Mouse (Mus musculus) hindlimb bud, embryonic 11.5 days (tissue): ENCODE results near the gene Mymx.

ENCODE experiments used
- DNase-seq: peaks from one replicate; pipeline ENCODE4 v3.0.0-alpha.2; 2012; ENCODE audit warnings: low read depth, low spot score; ENCODE audit errors: extremely low spot score

The Mymx gene

DNA sequence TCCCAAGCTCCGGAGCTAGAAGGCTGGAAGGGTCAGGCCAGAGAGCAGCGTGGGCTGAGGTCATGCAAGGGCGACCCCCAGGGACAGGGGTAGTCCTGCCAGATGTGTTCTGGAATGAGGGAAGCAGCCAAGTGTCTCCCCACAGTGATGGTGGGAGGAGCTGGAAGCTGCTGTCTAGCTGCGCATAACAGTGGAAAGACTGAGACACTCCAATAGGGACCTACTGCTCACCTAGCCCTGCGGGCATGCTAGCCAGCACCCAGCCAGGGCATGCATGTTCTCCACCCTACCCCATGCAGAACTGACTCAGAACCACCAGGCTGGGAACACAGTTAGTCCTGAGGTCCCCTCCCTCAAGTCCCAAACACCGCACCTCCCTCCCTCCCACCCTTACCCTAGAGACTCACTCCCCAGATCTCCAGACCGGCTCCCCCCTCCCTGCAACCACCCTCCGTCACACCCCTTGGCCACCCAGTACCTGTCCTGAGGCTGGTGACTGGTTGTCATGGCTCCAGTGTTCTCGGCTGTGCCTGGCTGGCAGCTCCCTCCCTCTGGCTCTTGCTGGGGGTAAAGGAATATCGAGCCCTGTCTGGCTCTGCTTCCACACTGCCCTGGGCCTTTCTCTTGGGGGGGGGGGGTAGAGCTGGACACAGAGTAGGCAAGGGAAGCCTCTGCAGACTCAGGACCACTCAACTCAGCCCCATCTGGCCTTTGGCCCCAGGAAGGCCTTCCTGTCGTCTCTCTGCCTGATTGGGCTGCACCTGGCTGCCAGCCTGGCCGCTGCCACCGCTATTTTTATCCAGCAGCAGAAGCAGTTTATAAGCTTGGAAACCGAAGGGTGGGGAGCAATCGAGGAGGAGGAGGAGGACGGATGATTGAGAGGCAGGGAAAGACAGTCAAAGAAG is 9.9 kb downstream of the Mymx start:
- no peak for DNase-seq

DNA sequence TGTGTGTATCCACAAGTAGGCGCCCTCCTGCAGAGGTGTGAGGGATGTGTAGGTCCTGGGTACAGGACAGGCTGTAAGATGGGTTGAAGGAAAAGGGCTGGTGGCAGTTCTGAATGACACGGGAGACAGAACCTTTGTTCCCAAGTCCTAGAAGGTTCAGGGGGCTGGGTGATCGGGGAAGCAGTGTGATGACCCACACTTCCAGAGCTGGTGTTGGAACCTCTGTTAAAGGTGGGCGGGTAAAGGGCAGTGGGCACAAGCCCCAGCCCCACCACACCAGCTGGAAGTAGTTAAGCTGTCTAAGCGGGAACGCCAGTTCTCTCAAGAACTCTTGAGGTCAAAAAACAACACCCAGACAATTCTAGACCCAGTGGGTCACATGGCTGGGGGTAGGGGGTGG is 11.5 kb downstream of the Mymx start:
- no peak for DNase-seq

DNA sequence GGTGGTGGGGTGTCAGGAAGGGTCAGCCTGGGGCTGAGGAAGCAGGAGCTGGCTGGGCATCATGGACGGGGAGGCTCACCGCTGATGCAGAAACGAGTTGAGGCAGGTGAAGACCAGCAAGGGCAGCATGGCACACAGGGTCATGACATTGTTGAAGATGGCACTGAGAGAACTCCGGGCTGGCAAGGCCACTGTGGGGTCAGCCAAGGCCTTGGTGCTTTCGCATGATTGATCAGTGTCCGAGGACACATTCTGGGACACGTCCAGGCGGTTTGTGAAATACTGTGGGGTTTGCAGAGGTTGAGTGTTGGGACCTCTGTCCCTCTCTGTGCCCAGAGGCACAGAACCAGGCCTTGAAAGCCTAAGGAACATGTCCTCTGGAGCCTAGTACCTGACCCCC is 12.1 kb downstream of the Mymx start:
- no peak for DNase-seq

DNA sequence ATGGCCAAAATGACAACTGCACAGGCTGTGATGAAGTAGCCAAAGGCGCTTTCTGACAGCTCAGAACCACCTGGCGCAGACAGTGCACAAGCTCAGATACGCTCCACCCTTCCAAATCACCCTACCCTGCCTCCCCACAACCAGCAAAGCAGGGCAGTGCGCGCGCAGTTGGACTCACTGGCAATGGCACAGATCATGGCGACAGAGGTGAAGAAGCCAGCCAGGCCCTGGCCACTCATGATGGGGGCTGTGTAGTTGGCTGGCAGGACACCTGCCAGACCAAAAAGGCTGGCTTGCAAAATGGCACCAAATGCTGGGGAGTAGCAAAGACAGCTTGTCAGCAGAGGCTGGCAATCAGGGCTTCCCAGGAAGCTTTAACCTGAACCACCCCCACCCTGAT is 12.7 kb downstream of the Mymx start:
- DNase-seq = no peak

DNA sequence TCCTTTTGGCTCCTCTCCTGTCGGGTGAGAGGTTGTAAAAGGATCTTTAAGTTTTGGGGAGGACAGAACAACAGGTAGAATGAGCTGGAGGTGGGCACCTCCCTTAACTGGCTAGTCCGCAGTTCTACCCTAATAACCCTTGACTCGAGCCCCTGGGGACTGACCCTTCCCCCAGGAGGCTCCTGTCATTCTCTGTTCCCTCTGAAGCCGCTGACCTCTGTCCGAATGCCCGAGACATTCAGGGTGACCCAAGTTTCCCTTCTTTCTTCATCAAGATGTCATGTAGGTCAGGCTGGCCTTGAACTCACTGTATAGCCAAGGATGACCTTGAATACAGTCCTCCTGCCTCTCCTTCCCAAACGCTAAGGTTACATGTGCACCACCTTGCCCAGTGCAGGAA is 13.5 kb downstream of the Mymx start:
- DNase-seq = no peak

DNA sequence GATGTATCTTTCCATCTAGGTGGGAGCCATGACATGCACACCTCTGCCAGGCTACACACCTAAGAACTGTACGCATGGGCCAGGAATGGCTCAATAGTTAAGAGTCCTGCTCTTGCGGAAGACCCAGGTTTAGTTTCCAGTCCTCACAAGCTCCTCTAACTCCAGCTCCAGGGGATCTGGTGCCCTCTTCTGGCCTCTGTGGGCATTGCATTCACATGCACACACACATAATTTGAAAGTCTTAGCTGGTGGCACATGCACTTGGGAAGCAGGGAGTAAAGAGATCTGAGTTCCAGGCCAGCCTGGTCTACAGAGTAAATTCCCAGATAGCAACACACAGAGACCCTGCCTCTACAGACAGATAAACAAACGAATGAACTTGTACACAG is 15.5 kb downstream of the Mymx start:
- no peak for DNase-seq

DNA sequence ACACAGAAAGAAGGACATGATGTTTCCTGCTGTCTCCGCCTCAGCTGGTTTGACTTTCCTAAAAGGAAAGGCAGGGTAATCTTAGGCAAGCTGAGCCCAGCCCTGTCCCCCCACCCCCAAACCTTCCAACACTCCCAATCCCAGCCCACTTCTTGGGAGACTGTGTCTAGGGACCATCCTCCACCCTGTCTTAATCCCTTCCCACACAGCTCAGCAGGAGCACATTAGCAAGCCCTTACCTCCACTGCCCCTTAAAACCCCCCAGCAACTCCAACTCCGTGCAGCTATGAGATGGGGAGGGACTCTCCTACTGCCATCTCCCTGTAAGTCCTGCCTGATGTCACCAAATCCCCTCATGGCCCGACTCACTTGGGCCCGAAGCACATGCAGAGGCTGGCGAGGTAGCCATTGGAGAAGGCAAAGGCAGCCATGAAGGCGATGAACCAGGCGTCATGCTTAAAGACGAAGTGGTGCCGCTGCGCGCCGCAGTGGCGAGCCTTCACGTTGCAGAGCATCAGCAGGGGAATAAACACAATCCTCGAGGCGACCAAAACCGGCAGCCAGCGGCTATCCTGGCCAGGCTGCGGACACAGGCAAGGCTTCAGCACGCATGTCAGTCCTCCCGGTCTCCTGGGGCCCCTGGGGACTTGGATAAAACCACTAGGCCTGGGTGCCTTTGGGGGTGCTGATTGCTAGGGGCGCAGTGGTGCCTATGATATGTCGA is 16.0 kb downstream of the Mymx start:
- no peak for DNase-seq

DNA sequence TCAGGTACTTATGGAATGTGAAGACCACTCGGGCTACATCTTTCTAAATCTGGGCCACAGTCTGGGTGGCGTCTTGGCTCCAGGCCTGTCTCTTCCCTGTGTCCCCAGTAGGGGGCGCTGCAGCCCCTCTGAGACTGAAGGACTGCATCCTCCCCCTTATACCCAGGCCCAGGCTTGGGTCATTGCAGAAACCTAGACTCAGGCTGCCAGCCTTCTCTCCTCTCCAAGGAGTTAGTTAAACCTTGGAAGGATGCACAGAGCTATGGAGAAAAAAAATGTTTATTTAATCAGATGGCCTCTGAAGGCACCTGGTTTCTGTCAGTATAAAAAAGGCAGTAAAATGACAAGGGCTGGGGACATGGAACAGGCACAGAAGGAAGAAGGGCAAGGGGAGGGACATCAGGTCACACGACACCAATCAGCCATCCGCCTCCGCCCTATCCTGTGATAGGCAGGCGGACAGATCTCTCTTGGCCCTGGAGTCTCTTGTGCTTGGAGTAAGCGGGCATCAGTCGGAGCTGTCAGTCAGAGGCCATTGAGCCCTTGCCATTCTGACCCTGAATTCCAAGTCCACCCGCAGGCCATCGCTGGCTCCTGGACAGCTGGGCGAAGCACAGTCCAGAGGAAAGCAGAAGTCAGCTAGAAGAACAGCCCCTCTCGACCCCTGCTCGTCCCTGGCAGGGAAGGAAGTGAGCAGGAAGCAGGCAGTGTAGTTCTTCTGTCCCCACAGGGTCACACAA is 16.8 kb downstream of the Mymx start:
- DNase-seq = no peak

DNA sequence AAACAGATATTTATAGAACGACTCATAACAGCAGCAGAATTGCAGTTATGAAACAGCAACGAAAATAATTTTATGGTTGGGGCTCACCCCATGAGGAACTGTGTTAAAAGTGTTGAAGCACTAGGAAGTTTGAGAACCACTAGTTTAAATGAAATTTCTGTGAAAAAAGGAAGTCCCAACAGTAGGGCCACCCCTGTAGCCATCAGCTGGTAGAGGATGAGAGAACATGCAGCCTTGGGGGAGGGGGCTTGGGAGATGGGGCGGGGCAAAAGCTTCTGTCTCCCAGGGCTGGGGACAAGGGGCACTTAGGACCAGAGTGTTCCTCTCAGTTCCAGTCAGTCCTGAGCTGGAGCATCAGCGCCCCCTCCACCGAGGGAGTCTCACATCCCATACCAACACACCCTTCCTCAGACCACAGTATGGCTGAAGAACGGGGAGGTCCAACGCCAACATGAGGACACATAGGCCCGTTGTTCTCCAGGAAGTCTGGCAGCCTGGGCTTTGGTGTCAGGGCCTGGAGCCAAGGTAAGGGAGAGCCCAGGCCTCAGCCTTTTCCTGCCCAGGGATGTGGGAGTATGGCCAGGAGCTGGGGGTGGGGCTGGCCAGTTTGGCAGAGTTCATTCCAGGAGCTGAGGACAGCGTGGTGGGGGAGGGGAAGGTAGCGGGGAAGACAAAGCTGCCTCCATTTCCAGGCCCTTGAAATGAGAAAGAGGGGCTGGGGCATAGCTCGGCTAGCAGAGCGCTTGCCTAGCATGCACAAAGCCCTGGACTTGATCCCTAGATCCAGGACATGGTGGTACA is 17.6 kb downstream of the Mymx start:
- no peak for DNase-seq

DNA sequence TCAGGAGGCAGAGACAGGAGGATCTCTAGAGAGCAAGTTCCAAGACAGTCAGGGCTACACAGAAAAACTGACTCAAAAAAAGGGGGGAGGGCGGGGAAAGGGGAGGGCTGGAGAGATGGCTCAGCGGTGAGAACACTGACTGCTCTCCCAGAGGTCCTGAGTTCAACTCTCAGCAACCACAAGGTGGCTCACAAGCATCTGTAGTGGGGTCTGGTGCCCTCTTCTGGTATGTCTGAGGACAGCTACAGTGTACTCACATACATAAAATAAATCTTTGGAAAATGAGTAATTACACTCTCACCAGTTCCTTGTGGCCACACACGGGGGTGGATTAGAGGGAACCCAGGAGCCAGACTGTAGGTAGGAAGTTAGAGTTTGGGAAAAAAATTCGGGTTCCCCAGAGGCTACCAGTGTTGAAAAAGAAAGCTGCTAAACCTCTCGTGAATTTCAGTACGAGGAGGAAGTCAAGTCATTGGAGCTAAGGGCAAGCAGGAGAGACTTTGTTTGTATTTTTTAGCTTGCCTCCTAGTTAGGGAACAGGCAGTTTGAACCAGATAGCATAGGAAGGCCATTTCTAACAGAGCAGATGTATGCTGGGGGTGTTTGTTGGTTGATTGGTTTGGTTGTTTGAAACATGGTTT is 19.1 kb downstream of the Mymx start:
- DNase-seq = no peak

DNA sequence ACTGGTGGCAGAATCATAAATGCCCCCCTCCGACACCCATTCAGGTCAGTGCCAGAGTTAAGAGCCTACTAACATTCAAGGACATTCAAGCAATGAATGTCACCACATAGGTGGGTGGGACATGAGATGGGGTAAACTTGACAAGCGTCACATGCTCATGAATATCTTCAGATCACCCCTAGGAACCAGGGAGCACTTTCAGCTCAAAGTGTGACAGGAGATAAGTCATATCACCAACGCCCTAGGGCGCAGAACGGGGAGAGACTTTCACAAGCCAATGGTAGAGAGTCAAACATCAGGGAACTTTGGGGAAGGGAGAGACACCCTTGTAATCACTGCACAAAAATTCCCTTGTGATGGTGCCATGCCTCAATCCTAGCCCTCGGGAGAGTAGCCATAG is 19.7 kb downstream of the Mymx start:
- no peak for DNase-seq

DNA sequence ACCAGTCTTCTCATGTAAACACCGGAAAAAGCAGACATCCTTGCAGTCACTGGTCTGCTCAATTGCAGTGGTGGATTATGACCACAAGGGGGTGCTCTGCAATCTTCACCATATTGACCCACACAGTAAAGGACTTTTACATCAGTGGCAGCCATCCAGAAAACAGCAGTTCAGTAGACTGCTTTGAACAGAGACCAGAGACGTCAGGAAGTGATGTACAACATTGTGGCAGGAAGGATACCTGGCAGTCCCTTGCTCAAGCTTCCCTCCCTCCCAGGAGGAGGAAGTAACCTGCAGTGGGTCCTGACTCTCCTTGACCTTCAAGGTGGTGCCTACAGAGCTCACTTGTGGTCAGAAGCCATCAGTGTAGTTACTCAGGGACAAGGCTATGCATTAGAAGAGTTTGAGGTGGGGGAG is 20.3 kb downstream of the Mymx start:
- no peak for DNase-seq

DNA sequence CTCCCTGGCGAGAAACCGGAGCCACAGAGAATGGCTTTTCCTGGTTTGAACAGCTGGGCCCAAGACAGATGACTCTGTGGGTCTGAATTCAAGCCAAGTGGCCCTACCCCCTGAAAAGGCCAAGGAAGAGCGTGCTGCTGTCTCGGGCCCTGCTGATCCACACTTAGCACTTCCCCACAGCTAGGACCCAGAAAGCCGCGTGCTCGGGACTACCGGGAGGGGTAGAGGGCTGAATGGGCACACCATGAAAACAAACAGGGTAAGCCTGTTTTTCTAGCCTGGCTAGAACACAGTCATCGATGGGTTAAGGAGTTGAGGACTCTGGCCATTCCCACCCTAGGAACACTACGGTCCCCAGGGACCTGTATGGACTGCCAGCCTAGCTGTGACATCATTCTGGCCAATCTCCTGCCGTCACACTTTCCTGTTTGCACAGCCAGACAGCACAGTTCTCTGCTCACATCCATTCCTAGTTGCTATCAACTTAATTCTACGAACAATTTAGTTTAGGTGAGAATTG is 20.9 kb downstream of the Mymx start:
- DNase-seq = no peak

DNA sequence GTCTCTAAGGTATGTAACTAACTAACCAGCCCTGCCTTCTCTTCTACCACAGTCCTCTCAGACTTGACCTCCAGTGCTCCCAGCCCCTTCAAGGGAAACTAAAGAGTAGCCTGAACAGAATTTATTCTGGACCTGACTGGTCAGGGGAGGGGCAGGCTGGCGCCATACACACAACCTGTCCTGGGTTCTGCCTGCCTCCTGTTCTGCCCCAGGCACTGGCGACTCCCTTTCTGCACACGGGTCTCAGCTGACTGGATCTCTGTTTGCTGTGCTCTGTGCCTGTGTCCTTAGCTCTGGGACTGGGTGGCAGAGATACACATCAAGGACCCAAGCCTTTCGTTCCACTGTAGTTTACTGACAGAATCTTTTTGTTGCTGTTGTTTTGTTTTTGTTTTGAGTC is 22.3 kb downstream of the Mymx start:
- DNase-seq = no peak

DNA sequence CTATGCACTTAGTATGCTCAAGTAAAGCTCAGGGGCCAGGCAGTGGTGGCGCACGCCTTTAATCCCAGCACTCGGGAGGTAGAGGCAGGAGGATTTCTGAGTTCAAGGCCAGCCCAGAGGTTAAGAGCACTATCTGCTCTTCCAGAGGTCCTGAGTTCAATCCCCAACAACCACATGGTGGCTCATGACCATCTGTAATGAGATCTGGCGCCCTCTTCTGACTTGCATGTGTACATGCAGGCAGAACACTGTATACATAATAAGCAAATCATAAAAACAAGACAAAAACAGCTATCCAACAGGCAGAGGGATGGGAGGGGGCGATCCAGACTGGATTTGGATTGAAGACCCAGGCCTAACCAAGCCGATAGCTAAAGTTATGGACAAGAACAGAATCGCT is 23.1 kb downstream of the Mymx start:
- no peak for DNase-seq

DNA sequence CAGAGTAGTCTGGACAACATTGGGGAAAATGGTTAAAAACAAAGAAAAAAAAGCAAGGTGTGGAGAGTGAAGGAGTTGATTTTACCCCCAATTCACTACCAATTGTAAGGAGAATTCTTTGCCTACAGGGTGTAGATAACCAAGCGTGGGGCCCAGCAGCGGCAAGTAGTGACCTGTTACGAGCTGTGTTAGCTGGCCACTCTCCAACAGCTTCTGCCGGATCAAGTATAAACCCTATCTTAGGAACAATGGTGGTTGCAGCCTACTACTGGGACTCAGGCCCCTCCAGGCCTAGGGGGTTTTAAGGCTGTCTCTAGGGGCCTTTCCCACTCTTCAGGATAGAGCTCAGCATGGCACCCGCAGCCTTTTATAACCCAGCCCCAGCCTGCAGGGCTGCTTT is 23.7 kb downstream of the Mymx start:
- no peak for DNase-seq

DNA sequence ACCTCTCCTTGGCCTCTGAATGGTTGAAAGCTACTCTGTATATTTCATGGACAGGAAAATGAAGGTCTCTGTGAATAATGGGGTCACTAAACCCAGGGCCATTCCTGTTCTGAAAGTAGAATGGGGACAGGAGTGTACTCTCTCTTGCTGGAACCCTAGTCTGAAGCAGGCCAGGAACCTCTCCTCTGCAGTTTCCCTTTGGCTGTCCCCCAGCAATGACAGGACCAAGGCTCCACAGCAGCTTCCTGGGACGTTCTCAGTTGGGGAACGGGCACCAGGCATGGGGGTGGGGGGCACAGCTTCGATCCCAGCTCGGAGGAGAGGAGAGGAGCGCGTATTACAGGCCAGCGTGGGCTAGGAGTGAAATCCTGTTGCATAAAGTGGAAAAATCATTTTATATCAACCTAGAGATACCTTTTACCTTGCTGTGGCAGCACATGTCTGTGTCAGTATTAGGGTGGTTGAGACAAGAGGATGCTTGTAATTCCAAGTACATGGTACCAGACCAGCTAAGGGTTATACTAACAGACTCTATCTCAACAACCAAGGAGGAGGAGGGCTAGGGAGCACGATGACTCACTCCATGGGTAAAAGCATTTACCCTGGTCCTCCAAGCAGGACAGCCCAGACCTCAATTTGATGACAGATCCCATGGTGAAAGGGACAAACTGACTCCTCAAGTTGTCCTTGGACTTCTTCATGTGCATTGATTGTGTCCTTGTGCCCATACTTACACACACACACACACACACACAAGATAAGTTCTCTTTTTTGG is 26.6 kb downstream of the Mymx start:
- DNase-seq = no peak

DNA sequence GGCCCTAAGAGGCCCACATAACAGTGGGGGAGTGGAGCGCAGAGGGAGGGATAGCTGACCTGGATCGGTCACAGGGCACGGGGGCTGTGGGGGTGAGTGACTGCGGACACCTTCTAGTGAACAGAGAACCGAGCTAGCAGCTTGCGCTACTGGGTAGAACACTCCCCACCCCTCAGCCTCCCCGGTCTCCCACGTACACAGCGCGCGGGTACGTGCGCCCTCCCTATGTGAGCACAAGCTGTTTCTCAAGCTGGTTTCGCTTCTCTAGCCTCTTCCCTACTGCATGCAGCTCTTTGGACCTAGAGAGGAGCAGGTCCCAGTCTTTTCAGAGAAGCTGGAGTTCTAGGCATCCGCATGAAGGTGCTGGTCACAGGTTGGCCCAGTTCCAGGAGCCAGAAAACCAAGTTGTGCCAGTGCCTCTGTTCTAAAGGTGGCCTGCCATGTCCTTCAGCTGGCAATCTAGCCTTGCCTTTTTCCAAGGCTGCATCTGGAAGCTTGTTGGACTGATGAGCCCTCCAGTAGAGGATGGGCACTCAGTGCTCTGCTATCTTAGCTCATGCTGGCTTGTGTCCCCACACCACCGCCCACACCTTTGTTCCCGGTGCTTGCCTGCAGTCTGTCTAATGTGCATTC is 27.7 kb downstream of the Mymx start:
- DNase-seq = no peak

DNA sequence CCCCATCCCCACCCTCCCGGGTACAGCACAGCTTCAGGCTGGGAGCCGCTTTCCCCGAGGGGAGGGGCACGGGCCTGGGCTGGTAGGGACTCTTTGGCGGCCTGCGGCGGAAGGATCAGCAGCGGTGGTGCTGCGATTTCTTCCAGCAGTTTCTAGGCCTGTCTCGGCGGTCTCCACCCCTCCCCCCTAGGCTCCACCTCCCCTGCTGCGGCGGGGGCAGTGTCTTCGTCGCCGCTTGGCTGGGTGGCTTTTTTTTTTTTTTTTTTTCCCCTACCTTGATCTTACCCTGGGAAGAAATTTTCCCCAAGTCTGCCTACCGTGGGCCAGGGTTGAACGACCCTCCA is 28.1 kb downstream of the Mymx start:
- no peak for DNase-seq
